Mouse (Mus musculus): Measurements from ENCODE around the gene Fam234a. TPM values are rescaled to one million over a fixed set of nuclear protein-coding genes. Genes with fewer than 3 reads are reported as not detected.
A peak's percentile ranks its signal among the peaks of the same experiment; 100 is the strongest.

Gene Fam234a
- polyA plus RNA-seq, 1 experiment from 2014 or later = 19.6 TPM

DNA sequence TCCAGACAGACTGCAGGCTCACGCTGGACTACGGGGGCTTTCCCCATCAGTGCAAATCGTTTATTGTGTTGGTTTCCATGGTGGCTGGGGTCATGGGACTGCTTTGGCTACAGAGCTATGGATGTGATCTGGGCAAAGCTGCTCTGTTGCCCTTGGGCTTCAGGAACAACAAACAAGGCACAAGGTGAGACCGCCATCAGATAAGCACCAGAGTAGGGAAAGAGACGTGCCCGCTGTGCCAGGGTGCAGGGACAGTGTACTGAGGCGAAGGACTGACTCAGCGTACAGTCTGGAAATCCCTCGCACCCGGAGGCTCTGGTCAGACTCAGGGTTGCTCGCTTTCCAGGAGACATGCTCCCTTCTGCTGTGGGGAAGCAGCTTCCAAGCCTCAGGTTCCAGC is 31.4 kb downstream of the Fam234a start:
- WGBS = 90% methylated on average over 11 of the region's 11 CpGs
- Histone ChIP-seq H3K27ac (ENCODE audit: low read depth, low read length) (no peak overlapping the region), H3K9me3 (ENCODE audit: control insufficient read depth, low read length) (no peaks in the 10 kb centered on the region), H3K4me3 (ENCODE audit: low read depth, low read length) (no peak overlapping the region), H3K9ac (ENCODE audit: low read length) (no peak overlapping the region), H3K27me3 (ENCODE audit: control insufficient read depth, insufficient read depth, low read length) (no peaks in the 10 kb centered on the region), H3K4me1 (ENCODE audit: control insufficient read depth, insufficient read depth, low read length) (no peaks in the 10 kb centered on the region), H3K36me3 (ENCODE audit: control insufficient read depth, insufficient read depth, low read length) (no peaks in the 10 kb centered on the region), H3K4me2 (no peak overlapping the region)
- no peak for ATAC-seq (ENCODE audit: low FRiP score)
- no peak for DNase-seq (ENCODE audit: low spot score, missing footprints)

DNA sequence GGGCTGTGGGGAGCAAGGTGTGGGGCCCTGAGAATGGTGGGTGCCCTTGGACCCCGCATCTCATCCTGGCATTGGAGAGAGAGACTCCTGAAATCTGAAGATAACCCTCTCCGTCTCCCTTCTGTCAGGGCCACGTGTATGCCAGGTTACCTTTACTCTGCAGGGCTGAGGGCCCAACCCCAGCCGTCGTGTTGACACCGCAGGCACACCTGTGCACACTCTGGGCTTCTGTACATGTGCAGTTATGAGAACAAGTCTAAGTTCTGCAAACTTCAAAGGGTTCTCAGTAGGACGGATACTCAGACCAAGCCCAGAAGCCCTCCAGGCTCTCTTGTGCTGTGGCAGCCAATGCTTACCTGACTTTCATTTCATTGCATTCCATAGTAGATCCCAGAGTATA is 31.8 kb downstream of the Fam234a start:
- WGBS = 94% methylated on average over 7 of the region's 7 CpGs
- Histone ChIP-seq H3K4me1 (ENCODE audit: control insufficient read depth, insufficient read depth, low read length) (no peaks in the 10 kb centered on the region), H3K27me3 (ENCODE audit: control insufficient read depth, insufficient read depth, low read length) (no peaks in the 10 kb centered on the region), H3K4me3 (ENCODE audit: low read depth, low read length) (no peak overlapping the region), H3K4me2 (no peak overlapping the region), H3K9me3 (ENCODE audit: control insufficient read depth, low read length) (no peaks in the 10 kb centered on the region), H3K27ac (ENCODE audit: low read depth, low read length) (no peak overlapping the region), H3K36me3 (ENCODE audit: control insufficient read depth, insufficient read depth, low read length) (no peaks in the 10 kb centered on the region), H3K9ac (ENCODE audit: low read length) (no peak overlapping the region)
- no peak for ATAC-seq (ENCODE audit: low FRiP score)
- no peak for DNase-seq (ENCODE audit: low spot score, missing footprints)

DNA sequence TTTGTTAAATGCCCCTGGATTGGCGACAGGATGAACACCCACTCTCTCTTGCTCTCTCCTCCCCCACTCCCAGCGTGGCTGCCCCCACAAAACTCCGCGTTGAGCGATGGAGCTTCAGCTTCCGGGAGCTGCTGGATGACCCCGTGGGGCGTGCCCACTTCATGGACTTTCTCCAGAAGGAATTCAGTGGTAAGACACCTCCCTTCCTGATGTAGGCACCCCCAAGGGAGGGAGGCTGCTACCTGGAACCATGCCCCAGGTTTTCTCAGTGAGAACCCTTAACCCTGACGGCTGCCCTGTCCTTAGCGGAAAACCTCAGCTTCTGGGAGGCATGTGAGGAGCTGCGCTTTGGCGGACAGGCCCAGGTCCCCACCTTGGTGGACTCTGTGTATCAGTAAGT is 36.4 kb downstream of the Fam234a start, which contains the start of gene Arhgdig:
Arhgdig (minus strand) TSS at position 101 of the 400 bp plus-strand sequence.
- WGBS = 86% methylated on average over 12 of the region's 12 CpGs
- Histone ChIP-seq H3K9me3 (ENCODE audit: control insufficient read depth, low read length) (no peaks in the 10 kb centered on the region), H3K4me3 (ENCODE audit: low read depth, low read length) (no peak within 1 kb of the TSS), H3K27ac (ENCODE audit: low read depth, low read length) (no peak within 1 kb of the TSS), H3K4me2 (no peak within 1 kb of the TSS), H3K36me3 (ENCODE audit: control insufficient read depth, insufficient read depth, low read length) (no peaks in the 10 kb centered on the region), H3K9ac (ENCODE audit: low read length) (no peak within 1 kb of the TSS), H3K27me3 (ENCODE audit: control insufficient read depth, insufficient read depth, low read length) (peaks cover 22% of the 10 kb centered on the region), H3K4me1 (ENCODE audit: control insufficient read depth, insufficient read depth, low read length) (peaks cover 10% of the 10 kb centered on the region)
- DNase-seq (ENCODE audit: low spot score, missing footprints) = no peak
- no peak for ATAC-seq (ENCODE audit: low FRiP score)

DNA sequence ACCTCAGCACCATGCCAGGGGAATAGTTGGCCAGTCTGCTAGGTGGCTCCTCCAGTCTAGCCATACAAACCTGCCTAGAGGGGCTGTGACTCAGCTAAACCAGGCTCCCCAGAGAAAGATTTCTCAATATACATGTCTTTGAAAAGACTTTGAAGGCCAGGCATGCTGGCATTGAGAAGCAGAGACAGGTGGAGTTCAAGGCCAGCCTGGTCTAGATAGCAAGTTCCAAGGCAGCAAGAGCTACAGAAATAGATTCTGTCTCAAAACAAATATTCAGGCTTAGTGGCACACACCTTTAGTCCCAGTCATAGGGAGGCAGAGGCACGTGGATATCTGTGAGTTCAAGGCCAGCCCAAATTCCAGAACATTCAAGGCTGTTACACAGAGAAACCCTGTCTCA is 37.6 kb downstream of the Fam234a start:
- no peak for DNase-seq (ENCODE audit: low spot score, missing footprints)
- no peak overlapping the region for H3K4me3 ChIP-seq (ENCODE audit: low read depth, low read length)
- no peak for ATAC-seq (ENCODE audit: low FRiP score)
- H3K9me3 ChIP-seq (ENCODE audit: control insufficient read depth, low read length) = no peaks in the 10 kb centered on the region
- 48% methylated on average over 1 of the region's 1 CpGs for WGBS
- H3K9ac ChIP-seq (ENCODE audit: low read length) = no peak overlapping the region
- peaks cover 13% of the 10 kb centered on the region for H3K4me1 ChIP-seq (ENCODE audit: control insufficient read depth, insufficient read depth, low read length)
- peaks cover 35% of the 10 kb centered on the region for H3K27me3 ChIP-seq (ENCODE audit: control insufficient read depth, insufficient read depth, low read length)
- H3K27ac ChIP-seq (ENCODE audit: low read depth, low read length) = no peak overlapping the region
- no peaks in the 10 kb centered on the region for H3K36me3 ChIP-seq (ENCODE audit: control insufficient read depth, insufficient read depth, low read length)
- H3K4me2 ChIP-seq = no peak overlapping the region

DNA sequence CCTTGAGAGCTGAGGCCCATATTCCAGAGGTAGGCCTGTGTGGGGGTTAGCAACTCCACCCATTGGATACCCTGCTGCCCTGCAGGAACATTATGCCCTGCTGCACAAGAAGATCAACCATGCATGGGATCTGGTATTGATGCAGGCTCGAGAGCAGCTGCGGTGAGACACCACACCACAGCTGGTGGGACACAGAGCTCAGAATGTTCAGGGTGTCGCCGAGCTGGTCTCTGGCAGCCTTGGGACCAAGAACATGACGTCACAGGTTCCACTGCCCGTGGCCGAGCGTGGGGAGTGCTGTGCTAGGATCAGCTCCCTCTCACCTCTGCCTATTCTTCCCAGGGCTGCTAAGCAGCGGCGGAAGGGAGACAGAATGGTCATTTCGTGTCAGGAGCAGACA is 39.3 kb downstream of the Fam234a start:
- ATAC-seq (ENCODE audit: low FRiP score) (no peak), DNase-seq (ENCODE audit: low spot score, missing footprints) (no peak)
- Histone ChIP-seq H3K9ac (ENCODE audit: low read length) (no peak overlapping the region), H3K27me3 (ENCODE audit: control insufficient read depth, insufficient read depth, low read length) (peaks cover 51% of the 10 kb centered on the region), H3K4me2 (no peak overlapping the region), H3K9me3 (ENCODE audit: control insufficient read depth, low read length) (no peaks in the 10 kb centered on the region), H3K4me1 (ENCODE audit: control insufficient read depth, insufficient read depth, low read length) (peaks cover 19% of the 10 kb centered on the region), H3K27ac (ENCODE audit: low read depth, low read length) (no peak overlapping the region), H3K4me3 (ENCODE audit: low read depth, low read length) (no peak overlapping the region), H3K36me3 (ENCODE audit: control insufficient read depth, insufficient read depth, low read length) (no peaks in the 10 kb centered on the region)
- 29% methylated on average over 11 of the region's 11 CpGs for WGBS

DNA sequence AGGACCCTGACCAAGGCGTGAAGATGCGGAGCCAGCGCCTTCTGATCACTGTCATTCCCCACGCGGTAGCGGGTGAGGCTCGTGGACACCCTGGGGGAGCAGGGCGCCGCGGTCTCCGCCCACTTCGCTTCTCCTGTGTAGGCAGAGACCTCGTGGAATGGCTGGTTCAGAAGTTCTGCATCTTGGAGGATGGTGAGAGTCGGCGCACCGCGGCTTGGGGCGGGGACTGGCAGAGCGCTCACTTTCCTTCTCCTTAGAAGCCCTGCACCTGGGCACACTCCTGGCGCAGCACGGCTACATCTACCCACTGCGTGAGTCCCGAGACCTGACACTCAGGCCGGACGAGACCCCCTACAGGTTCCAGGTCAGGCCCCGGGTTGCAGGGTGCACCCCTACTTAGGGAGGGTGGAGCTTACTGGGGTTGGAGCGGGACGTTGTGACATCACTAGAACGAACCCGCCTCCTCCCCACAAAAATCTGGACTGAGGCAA is 40.7 kb downstream of the Fam234a start:
- peak; percentile 89 for DNase-seq (ENCODE audit: low spot score, missing footprints)
- peak overlapping the region; percentile 54 for H3K4me2 ChIP-seq
- H3K9ac ChIP-seq (ENCODE audit: low read length) = 0 out of 2 replicates have a peak overlapping the region, but pooled peaks have one; percentile 0
- no peaks in the 10 kb centered on the region for H3K9me3 ChIP-seq (ENCODE audit: control insufficient read depth, low read length)
- no peak for ATAC-seq (ENCODE audit: low FRiP score)
- H3K36me3 ChIP-seq (ENCODE audit: control insufficient read depth, insufficient read depth, low read length) = no peaks in the 10 kb centered on the region
- H3K4me3 ChIP-seq (ENCODE audit: low read depth, low read length) = peak overlapping the region; percentile 27
- H3K4me1 ChIP-seq (ENCODE audit: control insufficient read depth, insufficient read depth, low read length) = peaks cover 19% of the 10 kb centered on the region
- peaks cover 61% of the 10 kb centered on the region for H3K27me3 ChIP-seq (ENCODE audit: control insufficient read depth, insufficient read depth, low read length)
- H3K27ac ChIP-seq (ENCODE audit: low read depth, low read length) = no peak overlapping the region
- WGBS = 3% methylated on average over 30 of the region's 30 CpGs

DNA sequence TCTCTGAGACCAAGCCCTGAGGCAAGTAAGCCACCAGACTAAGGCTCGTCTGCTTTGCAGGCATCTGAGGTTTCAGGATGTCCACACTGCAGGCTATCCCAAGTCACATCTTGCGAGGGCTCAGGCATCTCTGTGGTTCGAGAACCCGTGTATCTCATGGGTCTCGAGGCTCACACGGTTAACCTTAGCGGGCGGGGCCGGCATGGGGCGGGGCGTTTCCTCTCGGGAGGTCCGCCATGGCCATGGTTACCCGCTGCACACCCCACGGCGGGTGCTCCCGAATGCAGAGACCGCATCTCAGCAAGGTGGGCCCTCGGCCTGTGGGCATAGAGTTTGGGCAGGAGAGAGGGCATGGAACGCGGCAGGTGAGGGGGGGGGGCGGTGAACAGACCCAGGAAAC is 41.3 kb downstream of the Fam234a start, which contains the start of gene Rgs11:
Rgs11 (plus strand) TSS at position 215 of the 400 bp plus-strand sequence.
- H3K27ac ChIP-seq (ENCODE audit: low read depth, low read length) = no peak within 1 kb of the TSS
- H3K4me2 ChIP-seq = peak within 1 kb of the TSS; percentile 54
- H3K9me3 ChIP-seq (ENCODE audit: control insufficient read depth, low read length) = no peaks in the 10 kb centered on the region
- DNase-seq (ENCODE audit: low spot score, missing footprints) (peak; percentile 87), ATAC-seq (ENCODE audit: low FRiP score) (no peak)
- H3K4me3 ChIP-seq (ENCODE audit: low read depth, low read length) = peak within 1 kb of the TSS; percentile 27
- H3K9ac ChIP-seq (ENCODE audit: low read length) = 0 out of 2 replicates have a peak within 1 kb of the TSS, but pooled peaks have one; percentile 0
- H3K27me3 ChIP-seq (ENCODE audit: control insufficient read depth, insufficient read depth, low read length) = peaks cover 61% of the 10 kb centered on the region
- H3K36me3 ChIP-seq (ENCODE audit: control insufficient read depth, insufficient read depth, low read length) = no peaks in the 10 kb centered on the region
- H3K4me1 ChIP-seq (ENCODE audit: control insufficient read depth, insufficient read depth, low read length) = peaks cover 19% of the 10 kb centered on the region
- WGBS = 1% methylated on average over 22 of the region's 22 CpGs

DNA sequence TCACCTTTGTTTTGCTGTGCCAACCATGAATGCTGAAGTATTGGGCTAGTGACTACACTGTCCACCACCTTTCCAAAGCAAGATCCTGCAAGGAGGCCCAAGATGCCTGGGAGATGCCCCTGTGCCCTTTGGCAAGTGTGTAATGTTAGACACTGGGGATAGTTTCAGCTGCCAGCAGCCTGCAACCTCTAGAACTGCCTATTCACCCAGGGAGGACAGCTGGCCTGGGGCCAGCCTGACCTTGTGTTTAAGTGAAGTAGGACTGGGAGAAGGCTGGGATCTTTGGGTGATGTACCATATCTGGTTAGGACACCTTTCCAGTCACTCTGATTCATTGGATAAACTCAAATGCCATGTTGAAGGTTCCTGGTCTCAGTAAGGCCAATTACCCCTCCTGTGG is 42.0 kb downstream of the Fam234a start:
- Histone ChIP-seq H3K27me3 (ENCODE audit: control insufficient read depth, insufficient read depth, low read length) (peaks cover 61% of the 10 kb centered on the region), H3K4me2 (no peak overlapping the region), H3K27ac (ENCODE audit: low read depth, low read length) (no peak overlapping the region), H3K4me1 (ENCODE audit: control insufficient read depth, insufficient read depth, low read length) (peaks cover 19% of the 10 kb centered on the region), H3K9me3 (ENCODE audit: control insufficient read depth, low read length) (no peaks in the 10 kb centered on the region), H3K9ac (ENCODE audit: low read length) (no peak overlapping the region), H3K36me3 (ENCODE audit: control insufficient read depth, insufficient read depth, low read length) (no peaks in the 10 kb centered on the region), H3K4me3 (ENCODE audit: low read depth, low read length) (no peak overlapping the region)
- no peak for DNase-seq (ENCODE audit: low spot score, missing footprints)
- no peak for ATAC-seq (ENCODE audit: low FRiP score)

DNA sequence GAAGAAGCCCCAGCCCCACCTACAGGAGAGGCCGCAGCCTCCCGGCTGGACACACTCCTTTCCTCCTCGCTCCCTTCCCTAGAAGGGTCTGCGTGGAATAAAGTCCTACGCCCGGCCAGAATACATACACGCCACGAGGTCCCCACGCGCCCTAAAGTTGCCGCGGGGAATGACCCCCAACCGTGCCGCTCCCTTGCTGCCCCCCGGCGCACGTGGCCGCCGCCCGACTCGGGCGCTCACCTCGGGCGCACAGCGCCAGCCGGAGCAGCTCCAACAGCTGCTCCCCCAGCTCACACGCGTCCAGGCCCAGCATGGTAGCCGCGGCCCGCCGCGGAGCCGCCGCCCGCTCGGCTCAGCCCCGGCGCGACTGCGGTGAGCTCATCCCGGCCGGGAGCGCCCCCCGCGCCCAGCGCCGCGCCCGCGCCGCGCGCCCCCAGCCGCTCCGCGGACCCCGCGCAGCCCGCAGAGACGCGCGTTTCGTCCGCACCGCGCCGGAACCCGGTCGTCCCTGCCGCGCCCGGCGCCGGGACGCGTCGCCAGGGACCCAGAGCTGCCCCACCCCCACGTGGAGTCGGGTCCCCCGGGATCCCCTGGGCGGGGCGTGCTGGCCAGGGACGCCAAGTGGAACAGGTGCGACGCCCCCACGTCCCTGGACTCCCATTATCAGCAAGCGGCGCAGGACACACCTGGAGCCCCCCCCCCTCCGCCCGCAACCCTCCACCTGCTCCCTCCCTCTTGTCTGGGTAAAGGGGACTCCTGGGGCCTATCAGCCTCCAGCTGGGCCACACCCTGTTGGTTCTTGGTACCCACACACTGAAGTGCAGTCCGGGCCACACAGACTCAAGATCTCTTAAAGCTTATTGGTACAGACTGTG is 43.0 kb downstream of the Fam234a start:
- H3K4me2 ChIP-seq = peak overlapping the region; percentile 96
- peak; percentile 72 for ATAC-seq (ENCODE audit: low FRiP score)
- peak overlapping the region; percentile 59 for H3K9ac ChIP-seq (ENCODE audit: low read length)
- peaks cover 19% of the 10 kb centered on the region for H3K4me1 ChIP-seq (ENCODE audit: control insufficient read depth, insufficient read depth, low read length)
- H3K4me3 ChIP-seq (ENCODE audit: low read depth, low read length) = peak overlapping the region; percentile 55
- H3K27ac ChIP-seq (ENCODE audit: low read depth, low read length) = no peak overlapping the region
- DNase-seq (ENCODE audit: low spot score, missing footprints) = peak; percentile 89
- WGBS = under 1% methylated on average over 70 of the region's 92 CpGs
- H3K36me3 ChIP-seq (ENCODE audit: control insufficient read depth, insufficient read depth, low read length) = peaks cover 4% of the 10 kb centered on the region; the same call in 1 of the 2 replicates
- H3K9me3 ChIP-seq (ENCODE audit: control insufficient read depth, low read length) = no peaks in the 10 kb centered on the region
- peaks cover 61% of the 10 kb centered on the region for H3K27me3 ChIP-seq (ENCODE audit: control insufficient read depth, insufficient read depth, low read length)

Measured in midbrain, embryonic 11.5 days (tissue).